Mouse (Mus musculus): ENCODE data around the gene Auts2. TPM values are rescaled to one million over a fixed set of nuclear protein-coding genes. Genes with fewer than 3 reads are reported as not detected.

Auts2 gene
- polyA plus RNA-seq, 1 experiment from 2014 or later = 42.4 TPM

DNA sequence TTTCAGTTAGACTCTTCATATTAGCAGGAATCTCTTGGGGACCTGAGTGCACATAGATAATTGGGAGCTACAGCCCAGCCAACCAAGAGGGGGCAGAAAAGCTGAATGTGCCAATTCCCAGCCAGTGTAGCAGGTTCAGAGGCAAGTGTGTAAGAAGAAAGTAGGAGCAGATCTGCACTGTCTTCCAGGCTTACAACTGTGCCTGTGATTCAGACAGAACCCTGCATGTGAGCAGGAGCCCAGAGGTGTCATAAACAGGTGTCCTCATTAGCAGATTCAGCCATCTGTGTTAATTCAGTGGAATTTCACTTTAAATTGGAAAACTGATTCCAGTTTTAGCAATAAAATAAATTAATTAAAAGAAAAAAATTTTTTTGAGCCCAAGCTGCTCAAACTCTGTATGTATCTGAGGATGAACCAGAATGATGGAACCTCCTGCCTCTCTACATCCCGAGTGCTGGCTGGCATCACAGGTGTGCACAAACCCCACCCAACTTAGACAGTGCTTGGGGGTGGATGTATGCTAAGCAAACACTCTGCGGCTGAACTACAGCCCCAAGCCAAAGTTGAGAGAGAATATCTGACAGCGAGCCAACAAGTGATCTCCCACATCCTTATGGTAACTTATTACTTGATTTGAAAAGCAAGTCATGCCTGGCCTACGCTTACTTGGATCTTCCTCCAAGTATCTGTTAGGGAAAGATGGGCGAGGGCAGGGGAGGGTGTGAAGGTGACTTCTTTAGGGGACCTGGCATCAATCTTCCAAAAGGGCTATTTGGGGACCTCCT lies 982.2 kb downstream of the Auts2 start:
- Histone ChIP-seq H3K9me3 (no peaks in the 10 kb centered on the region), H3K27me3 (ENCODE audit: poor library complexity, severe bottlenecking) (peaks cover 57% of the 10 kb centered on the region), H3K27ac (no peak overlapping the region), H3K4me1 (peaks cover 14% of the 10 kb centered on the region), H3K36me3 (replicated peaks) (no peaks in the 10 kb centered on the region), H3K4me3 (no peak overlapping the region)
- DNase-seq (ENCODE audit: extremely low spot score, low spot score) = no peak
- WGBS = 86% methylated on average over 5 of the region's 5 CpGs

DNA sequence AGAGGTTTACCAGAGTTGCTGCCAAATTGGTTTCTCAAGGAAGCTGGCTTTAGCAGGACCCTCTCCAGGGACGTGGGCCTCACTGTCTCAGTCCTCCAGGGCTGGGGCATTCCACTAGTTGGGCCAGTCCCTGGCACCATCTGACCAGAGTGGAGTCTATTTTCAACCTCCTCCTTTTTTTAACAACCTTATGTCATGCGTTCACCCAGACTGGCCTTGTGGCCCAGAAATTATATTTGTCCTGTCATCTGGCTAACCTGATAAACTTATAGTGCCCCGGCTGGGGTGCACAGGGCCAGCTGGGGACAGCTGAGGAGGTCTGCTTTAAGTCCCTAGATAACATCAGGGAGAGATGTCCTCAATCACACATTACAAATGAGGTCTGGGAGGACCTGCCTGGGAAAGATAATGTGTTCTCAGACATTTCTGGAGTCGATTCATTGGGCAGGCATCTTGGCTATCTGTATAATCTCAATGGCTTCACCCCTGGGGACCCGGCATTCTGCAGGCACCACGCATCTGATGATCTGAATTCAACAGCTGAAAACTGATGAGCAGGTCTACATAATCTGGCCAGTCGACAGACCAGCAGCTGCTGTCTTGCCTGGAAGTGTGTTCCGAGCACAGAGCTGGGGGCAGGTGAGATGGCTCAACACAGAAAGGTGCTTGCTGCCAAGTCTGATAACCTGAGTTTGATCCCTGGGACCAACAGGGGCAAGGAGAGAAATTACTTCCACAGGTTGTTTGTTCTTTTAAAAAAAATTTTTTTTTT lies 984.6 kb downstream of the Auts2 start:
- no peaks in the 10 kb centered on the region for H3K36me3 ChIP-seq (replicated peaks)
- WGBS = 83% methylated on average over 8 of the region's 8 CpGs
- peaks cover 50% of the 10 kb centered on the region for H3K27me3 ChIP-seq (ENCODE audit: poor library complexity, severe bottlenecking)
- H3K27ac ChIP-seq = no peak overlapping the region
- no peak for DNase-seq (ENCODE audit: extremely low spot score, low spot score)
- H3K4me3 ChIP-seq = no peak overlapping the region
- peaks cover 7% of the 10 kb centered on the region for H3K4me1 ChIP-seq
- H3K9me3 ChIP-seq = no peaks in the 10 kb centered on the region

DNA sequence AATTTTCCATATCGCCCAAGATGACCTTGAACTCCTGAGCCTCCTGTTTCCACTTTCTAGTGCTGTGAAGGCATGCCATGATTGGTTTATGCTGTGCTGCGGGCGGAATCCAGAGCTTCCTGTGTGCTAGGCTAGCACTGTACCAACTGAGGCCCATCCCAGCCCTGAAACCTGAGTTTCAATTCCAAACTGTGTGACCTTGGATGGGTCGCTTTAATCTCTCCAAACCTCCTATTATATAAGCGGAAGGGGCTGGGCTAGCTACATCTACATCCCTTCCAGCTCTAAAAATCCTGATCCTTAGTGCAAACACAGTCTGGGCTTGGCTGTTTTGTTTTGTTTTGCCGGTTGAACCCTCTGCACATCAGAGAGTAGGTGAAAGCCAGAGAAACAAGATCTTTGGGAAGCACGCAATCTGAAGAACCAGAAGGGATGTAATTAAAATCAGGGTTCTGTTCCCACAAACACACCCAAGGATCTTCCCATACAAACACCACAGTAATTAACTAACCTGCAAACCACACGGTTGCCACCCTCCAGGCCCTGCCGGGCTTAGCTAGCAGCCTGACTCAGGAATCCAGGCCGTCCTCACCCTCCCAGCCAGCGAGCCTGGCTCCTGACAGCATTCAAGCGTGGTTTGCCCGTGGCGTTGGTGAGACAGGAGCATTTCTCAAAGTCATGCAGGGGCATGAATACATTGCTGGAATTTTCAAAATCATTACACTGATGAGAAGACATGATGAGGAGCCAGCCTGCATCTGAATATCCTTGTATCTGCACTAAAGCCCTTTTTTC lies 985.4 kb downstream of the Auts2 start:
- Histone ChIP-seq H3K27me3 (ENCODE audit: poor library complexity, severe bottlenecking) (peaks cover 47% of the 10 kb centered on the region), H3K4me1 (peaks cover 5% of the 10 kb centered on the region), H3K36me3 (replicated peaks) (no peaks in the 10 kb centered on the region), H3K4me3 (no peak overlapping the region), H3K27ac (no peak overlapping the region), H3K9me3 (no peaks in the 10 kb centered on the region)
- DNase-seq (ENCODE audit: extremely low spot score, low spot score) = no peak
- WGBS = 63% methylated on average over 14 of the region's 14 CpGs

DNA sequence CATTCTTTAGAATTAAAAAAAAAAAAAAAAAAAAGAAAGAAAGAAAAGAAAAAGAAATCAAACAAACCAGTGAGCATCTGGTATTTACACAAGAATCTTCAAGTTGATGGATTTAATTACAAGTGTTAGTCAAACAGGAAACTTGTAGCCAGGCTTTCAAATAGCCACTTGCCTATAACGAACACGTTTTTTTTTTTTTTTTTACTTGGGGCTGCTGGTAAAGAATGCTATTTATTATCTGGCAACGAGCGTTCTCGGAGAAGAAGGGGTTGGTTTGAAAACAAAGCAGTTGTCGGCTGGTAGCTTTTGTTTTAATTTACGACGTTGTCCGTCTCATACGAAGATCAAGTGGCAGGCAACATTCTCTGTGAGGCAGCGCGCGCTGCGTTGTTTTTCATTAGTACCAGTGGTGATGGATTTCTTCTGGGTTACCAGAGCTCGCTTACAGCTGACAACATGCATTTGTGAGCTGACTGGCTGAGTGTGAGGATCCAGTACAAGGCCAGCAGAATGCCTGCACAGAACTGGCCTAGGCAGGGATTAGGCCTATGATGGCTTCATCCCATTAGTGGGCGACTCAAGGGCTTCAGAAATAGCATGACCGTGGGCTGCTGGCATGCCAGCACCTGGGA lies 994.1 kb downstream of the Auts2 start:
- Histone ChIP-seq H3K27ac (no peak overlapping the region), H3K4me1 (peaks cover 14% of the 10 kb centered on the region), H3K36me3 (replicated peaks) (no peaks in the 10 kb centered on the region), H3K27me3 (ENCODE audit: poor library complexity, severe bottlenecking) (peaks cover 61% of the 10 kb centered on the region), H3K9me3 (no peaks in the 10 kb centered on the region; the same call in 1 of the 2 replicates), H3K4me3 (no peak overlapping the region)
- DNase-seq (ENCODE audit: extremely low spot score, low spot score) = no peak
- 52% methylated on average over 17 of the region's 17 CpGs for WGBS

DNA sequence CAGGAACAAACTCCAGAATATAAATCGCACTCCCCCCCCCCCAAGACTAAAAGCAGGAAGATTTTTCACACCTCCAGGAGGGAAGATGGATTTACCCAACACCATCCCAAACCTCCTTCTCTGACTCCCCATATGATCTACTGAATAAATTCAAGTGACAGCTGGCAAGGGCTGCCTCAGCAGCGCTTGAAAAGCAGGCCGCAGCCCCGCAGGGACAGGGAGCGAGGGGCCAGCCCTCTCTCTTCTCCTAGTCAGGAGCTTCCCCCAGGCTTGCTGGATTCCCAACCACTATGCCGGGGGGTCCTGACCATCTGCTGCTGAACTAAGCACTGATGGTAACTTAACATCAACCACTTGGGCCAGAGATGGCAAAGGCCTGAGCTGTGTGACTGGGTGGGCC lies 995.2 kb downstream of the Auts2 start:
- Histone ChIP-seq H3K27me3 (ENCODE audit: poor library complexity, severe bottlenecking) (peaks cover 59% of the 10 kb centered on the region), H3K4me3 (no peak overlapping the region), H3K36me3 (replicated peaks) (no peaks in the 10 kb centered on the region), H3K27ac (no peak overlapping the region), H3K9me3 (no peaks in the 10 kb centered on the region; the same call in 1 of the 2 replicates), H3K4me1 (peaks cover 14% of the 10 kb centered on the region)
- 72% methylated on average over 6 of the region's 6 CpGs for WGBS
- DNase-seq (ENCODE audit: extremely low spot score, low spot score) = no peak

DNA sequence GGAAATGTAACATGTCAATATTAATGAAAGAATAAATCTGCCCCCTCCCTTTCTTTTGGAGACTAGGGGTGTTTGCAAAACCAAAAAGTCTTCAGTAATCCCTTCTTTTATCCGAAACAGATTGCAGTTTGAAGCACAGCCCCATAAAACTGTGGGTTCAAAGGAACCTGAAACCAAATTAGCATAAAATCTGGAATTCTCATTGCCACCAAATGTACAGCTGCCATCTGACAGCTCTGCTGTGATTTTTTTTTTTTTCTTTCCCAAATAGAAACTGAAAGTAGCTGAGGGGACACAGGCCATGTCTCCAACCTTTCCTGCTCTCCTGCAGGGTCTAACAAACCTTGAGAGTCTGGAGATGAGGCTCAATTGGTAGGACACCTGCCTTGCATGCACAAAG lies 996.7 kb downstream of the Auts2 start:
- Histone ChIP-seq H3K9me3 (no peaks in the 10 kb centered on the region; the same call in 1 of the 2 replicates), H3K27me3 (ENCODE audit: poor library complexity, severe bottlenecking) (peaks cover 70% of the 10 kb centered on the region), H3K4me1 (peaks cover 14% of the 10 kb centered on the region), H3K36me3 (replicated peaks) (no peaks in the 10 kb centered on the region), H3K27ac (no peak overlapping the region), H3K4me3 (no peak overlapping the region)
- 94% methylated on average over 1 of the region's 1 CpGs for WGBS
- no peak for DNase-seq (ENCODE audit: extremely low spot score, low spot score)

DNA sequence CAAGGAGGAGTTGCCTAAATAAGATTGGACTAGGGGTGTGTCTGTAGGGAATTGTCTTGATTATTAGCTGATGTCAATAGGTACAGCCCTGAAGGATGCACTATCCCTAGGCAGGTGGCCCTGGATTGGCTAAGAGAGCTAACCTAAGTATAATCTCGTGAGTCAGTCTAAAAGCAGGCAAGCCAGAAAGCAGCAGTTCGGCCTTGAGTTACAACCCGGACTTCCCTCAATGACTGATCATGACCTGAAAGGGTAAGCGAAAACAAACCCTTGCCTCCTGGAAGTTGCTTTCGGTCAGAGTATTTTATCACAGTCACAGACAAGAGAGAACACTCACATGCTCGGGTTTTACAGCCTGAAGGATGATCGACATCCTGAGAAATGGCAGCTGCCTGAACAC lies 998.8 kb downstream of the Auts2 start:
- Histone ChIP-seq H3K27me3 (ENCODE audit: poor library complexity, severe bottlenecking) (peaks cover 73% of the 10 kb centered on the region), H3K36me3 (replicated peaks) (no peaks in the 10 kb centered on the region), H3K27ac (no peak overlapping the region), H3K4me1 (peaks cover 12% of the 10 kb centered on the region), H3K9me3 (no peaks in the 10 kb centered on the region; the same call in 1 of the 2 replicates), H3K4me3 (no peak overlapping the region)
- DNase-seq (ENCODE audit: extremely low spot score, low spot score) = no peak
- 94% methylated on average over 7 of the region's 7 CpGs for WGBS

DNA sequence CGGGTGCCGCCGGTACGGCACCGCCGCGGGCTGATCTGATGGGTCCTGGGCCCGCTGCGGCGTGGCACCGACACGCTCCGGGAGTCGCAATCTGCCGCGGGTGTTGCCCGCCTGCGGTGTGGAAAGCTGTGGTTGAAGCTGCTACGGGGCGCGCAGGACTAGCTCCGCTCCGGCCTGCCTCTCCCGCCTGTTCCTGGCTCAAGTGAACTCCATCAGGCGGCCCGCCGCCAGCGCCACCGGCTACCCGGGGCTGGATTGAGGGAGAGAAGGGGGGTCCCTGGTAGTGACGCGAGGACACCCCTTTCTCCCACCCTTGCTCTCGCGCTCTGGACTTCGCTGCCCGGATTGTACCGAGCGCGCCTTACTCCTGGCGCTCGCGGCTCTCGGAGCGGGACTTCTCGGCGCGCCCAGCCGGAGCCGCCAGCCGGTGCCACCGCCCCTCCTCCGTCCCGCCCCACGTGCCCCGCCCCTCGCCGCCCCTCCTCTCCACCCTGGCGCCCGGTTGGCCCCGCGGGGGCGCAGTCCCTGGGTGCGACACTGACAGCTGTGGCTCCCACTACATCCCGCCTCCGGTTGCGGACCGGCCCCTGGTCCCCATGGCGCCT lies 1004.7 kb downstream of the Auts2 start:
- Histone ChIP-seq H3K27ac (peak overlapping the region; percentile 98), H3K4me1 (peaks cover 42% of the 10 kb centered on the region), H3K9me3 (no peaks in the 10 kb centered on the region), H3K36me3 (replicated peaks) (peaks cover 3% of the 10 kb centered on the region), H3K4me3 (peak overlapping the region; percentile 92), H3K27me3 (ENCODE audit: poor library complexity, severe bottlenecking) (peaks cover 54% of the 10 kb centered on the region)
- DNase-seq (ENCODE audit: extremely low spot score, low spot score) = peak; percentile 84
- WGBS = under 1% methylated on average over 68 of the region's 68 CpGs

DNA sequence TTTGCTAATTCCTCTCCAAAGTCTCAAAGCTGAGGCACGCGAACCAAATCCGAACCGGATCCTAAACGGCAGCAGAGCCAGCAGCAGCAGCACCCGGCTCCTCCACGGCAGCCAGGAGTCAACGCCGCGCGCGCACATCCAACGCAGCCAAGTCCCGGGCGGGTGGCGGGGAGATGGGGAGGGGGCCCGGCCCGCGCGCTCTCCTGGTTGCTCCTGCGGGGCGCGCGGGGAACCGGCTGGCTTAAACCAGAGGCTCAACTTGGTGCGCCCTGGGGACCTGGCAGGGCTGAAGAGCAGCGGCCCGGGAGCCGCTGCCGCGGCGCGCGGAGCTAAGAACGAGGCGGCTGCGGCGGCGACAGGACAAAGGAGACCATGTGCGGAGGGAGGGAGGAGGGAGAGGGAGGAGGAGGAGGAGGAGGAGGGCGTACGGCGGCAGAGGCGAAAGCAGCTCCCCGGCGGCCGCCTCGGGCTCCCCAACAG lies 1005.3 kb downstream of the Auts2 start:
- peaks cover 57% of the 10 kb centered on the region for H3K27me3 ChIP-seq (ENCODE audit: poor library complexity, severe bottlenecking)
- peak overlapping the region; percentile 92 for H3K4me3 ChIP-seq
- no peaks in the 10 kb centered on the region for H3K9me3 ChIP-seq
- H3K4me1 ChIP-seq = peaks cover 48% of the 10 kb centered on the region
- H3K36me3 ChIP-seq (replicated peaks) = peaks cover 9% of the 10 kb centered on the region
- peak; percentile 87 for DNase-seq (ENCODE audit: extremely low spot score, low spot score)
- peak overlapping the region; percentile 98 for H3K27ac ChIP-seq
- WGBS = under 1% methylated on average over 48 of the region's 48 CpGs

DNA sequence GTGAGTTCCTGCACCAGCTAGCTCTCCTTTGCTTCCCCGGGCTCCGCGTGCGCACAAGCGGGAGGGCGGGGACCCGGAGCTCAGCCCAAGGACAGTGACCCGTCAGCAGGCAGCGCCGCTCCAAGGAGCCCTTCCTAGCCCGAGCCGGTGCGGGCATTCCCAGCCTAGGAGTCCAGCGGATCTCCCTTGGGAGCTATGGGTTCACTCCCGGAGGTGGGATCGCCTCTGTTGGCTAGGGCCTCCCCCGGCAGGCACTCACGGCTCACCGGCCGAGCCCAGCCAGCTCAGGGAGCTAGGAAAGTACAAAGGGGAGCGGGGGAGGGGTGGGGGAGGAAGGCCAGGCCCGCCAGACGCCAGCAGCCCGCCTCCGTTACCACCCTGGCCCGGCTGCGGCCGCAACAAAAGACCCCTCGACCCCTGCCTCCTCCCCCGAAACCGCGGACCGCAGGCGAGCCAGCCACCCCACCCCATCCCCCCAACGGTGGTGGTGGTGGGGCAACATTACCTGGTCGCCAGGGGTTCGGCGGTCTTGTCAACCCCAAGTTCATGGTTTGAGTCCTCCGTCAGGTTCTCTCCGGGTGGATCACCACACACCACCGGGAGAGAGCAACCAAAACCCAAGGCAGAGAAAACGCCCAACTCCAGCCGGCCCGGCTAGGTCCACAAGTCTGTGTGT lies 1005.9 kb downstream of the Auts2 start:
- WGBS = under 1% methylated on average over 44 of the region's 44 CpGs
- peak; percentile 88 for DNase-seq (ENCODE audit: extremely low spot score, low spot score)
- no peaks in the 10 kb centered on the region for H3K9me3 ChIP-seq
- H3K27ac ChIP-seq = peak overlapping the region; percentile 98
- peaks cover 55% of the 10 kb centered on the region for H3K27me3 ChIP-seq (ENCODE audit: poor library complexity, severe bottlenecking)
- H3K4me1 ChIP-seq = peaks cover 54% of the 10 kb centered on the region
- H3K4me3 ChIP-seq = peak overlapping the region; percentile 92
- H3K36me3 ChIP-seq (replicated peaks) = peaks cover 15% of the 10 kb centered on the region

DNA sequence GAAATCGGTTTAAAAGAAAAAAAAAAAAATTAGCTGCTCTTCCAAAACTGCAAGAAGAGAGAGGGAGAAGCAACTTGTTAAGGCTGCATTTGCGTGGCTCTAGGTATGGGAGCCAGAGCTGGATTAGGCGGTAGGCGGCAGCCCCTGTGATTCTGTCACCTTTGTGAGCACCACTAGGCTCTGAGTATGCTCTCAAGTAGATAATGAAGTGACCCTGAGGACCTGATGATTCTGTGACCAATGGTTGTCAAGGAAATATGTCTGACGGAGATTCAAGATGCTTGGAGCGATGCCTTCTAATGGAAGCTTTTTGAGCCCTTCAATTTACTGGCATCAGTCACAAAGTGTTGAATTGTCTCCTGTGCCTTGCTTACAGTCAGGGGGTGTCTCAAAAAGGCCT lies 1007.4 kb downstream of the Auts2 start:
- Histone ChIP-seq H3K4me3 (peak overlapping the region; percentile 92), H3K27me3 (ENCODE audit: poor library complexity, severe bottlenecking) (peaks cover 45% of the 10 kb centered on the region), H3K9me3 (no peaks in the 10 kb centered on the region), H3K36me3 (replicated peaks) (peaks cover 26% of the 10 kb centered on the region), H3K4me1 (peaks cover 69% of the 10 kb centered on the region), H3K27ac (peak overlapping the region; percentile 98)
- no peak for DNase-seq (ENCODE audit: extremely low spot score, low spot score)
- WGBS = 16% methylated on average over 6 of the region's 6 CpGs

Measured in forebrain, embryonic 10.5 days (tissue).